Mouse (Mus musculus) G1E (cell line): Measurements from ENCODE around the gene Zfpm1.

ENCODE experiments used
- CTCF ChIP-seq: IDR thresholded peaks from 2 replicates; pipeline ENCODE4 v1.5.1; 2012; ENCODE audit warnings: low read depth, low read length, inconsistent platforms, mixed read lengths
- GATA1 ChIP-seq: IDR thresholded peaks from 2 replicates; pipeline ENCODE4 v1.6.1; 2012; ENCODE audit warnings: borderline replicate concordance, low read length, inconsistent platforms, mixed read lengths
- POLR2AphosphoS5 ChIP-seq: IDR thresholded peaks from 2 replicates; pipeline ENCODE4 v1.6.1; 2012; ENCODE audit warnings: low read depth, low read length, inconsistent platforms; ENCODE audit not compliant: insufficient replicate concordance
- TAL1 ChIP-seq: conservative IDR thresholded peaks from 2 replicates; pipeline ENCODE4 v1.6.1; 2012; ENCODE audit warnings: low read depth, low read length, inconsistent platforms, mixed read lengths

DNA sequence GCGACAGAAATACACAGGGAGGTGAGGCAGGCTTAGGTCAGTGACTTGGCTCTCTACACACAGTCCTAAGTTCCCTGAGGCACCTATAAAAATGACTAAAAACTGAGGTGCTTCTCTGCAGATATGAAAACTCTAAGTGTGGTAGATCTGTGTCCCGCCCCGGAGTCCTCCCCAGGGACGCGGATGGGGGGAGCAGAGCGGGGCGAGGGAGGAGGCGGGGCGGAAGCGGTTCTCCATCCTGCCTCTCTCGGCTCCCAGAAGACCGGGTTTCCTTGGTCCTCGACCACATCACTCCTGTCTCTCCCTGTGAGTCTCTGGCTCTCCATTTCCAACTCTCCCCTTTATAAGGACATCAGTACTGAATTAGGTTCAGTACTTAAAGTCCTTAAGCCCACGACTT, 61.8 kb downstream of the Zfpm1 start:
- no peak for TF ChIP-seq CTCF
- no peak for TF ChIP-seq POLR2AphosphoS5
- no peak for TF ChIP-seq TAL1
- no peak for TF ChIP-seq GATA1
